Mouse (Mus musculus) WW6 (cell line): ENCODE measurements around the gene Zc2hc1c.

Source experiments
- DNase-seq: peaks from one replicate; pipeline ENCODE4 v3.0.0-alpha.2; 2013; ENCODE audit warnings: low read depth, low spot score

Zc2hc1c gene

GRCm38 (mm10) chr12:85284331-85284730 is 4.1 kb upstream of the Zc2hc1c start:
- DNase-seq, result no peak

GRCm38 (mm10) chr12:85284996-85285395 is 3.4 kb upstream of the Zc2hc1c start:
- no peak for DNase-seq

- no peak for DNase-seq
Measured at GRCm38 (mm10) chr12:85286941-85287340, 1.4 kb upstream of the Zc2hc1c start.

GRCm38 (mm10) chr12:85287809-85288485 is 444 bp upstream of the Zc2hc1c start, which contains the start of gene Acyp1:
Acyp1 (minus strand) TSS chr12:85288438.
- no peak for DNase-seq

GRCm38 (mm10) chr12:85289157-85290000 is 988 bp downstream of the Zc2hc1c start:
- DNase-seq, result no peak

- DNase-seq, result no peak
Measured at GRCm38 (mm10) chr12:85290633-85291032, 2.2 kb downstream of the Zc2hc1c start.

GRCm38 (mm10) chr12:85291541-85291940 is 3.1 kb downstream of the Zc2hc1c start:
- no peak for DNase-seq

GRCm38 (mm10) chr12:85292288-85292687 is 3.9 kb downstream of the Zc2hc1c start:
- no peak for DNase-seq

- no peak for DNase-seq
Measured at GRCm38 (mm10) chr12:85292906-85293305, 4.5 kb downstream of the Zc2hc1c start.

- no peak for DNase-seq
Measured at GRCm38 (mm10) chr12:85295506-85295905, 7.1 kb downstream of the Zc2hc1c start.

- DNase-seq, result no peak
Measured at GRCm38 (mm10) chr12:85296915-85297314, 8.5 kb downstream of the Zc2hc1c start.

- DNase-seq, result no peak
Measured at GRCm38 (mm10) chr12:85297345-85297997, 9.1 kb downstream of the Zc2hc1c start.

- no peak for DNase-seq
Measured at GRCm38 (mm10) chr12:85298127-85298834, 9.9 kb downstream of the Zc2hc1c start.

- no peak for DNase-seq
Measured at GRCm38 (mm10) chr12:85298835-85299180, 10.4 kb downstream of the Zc2hc1c start.

- DNase-seq, result no peak
Measured at GRCm38 (mm10) chr12:85303256-85303655, 14.9 kb downstream of the Zc2hc1c start.

GRCm38 (mm10) chr12:85304725-85305124 is 16.3 kb downstream of the Zc2hc1c start:
- DNase-seq, result no peak

- DNase-seq, result peak; percentile 62
Measured at GRCm38 (mm10) chr12:85305247-85305892, 17.0 kb downstream of the Zc2hc1c start.

- no peak for DNase-seq
Measured at GRCm38 (mm10) chr12:85308651-85309050, 20.3 kb downstream of the Zc2hc1c start.

GRCm38 (mm10) chr12:85330153-85330552 is 41.8 kb downstream of the Zc2hc1c start:
- no peak for DNase-seq

- DNase-seq, result no peak
Measured at GRCm38 (mm10) chr12:85337567-85338311, 49.3 kb downstream of the Zc2hc1c start.

GRCm38 (mm10) chr12:85338815-85339214 is 50.4 kb downstream of the Zc2hc1c start:
- no peak for DNase-seq
